Mouse (Mus musculus): ENCODE measurements around the gene Zfr2. TPM values are rescaled to one million over a fixed set of nuclear protein-coding genes. Genes with fewer than 3 reads are reported as not detected.
"Not testable (repeated sequence)": the region's sequence is repeated elsewhere in the genome, so short reads cannot be mapped to it uniquely, and the experiment has no call there.

Gene Zfr2
- polyA plus RNA-seq, 1 experiment = 93.1 TPM

DNA sequence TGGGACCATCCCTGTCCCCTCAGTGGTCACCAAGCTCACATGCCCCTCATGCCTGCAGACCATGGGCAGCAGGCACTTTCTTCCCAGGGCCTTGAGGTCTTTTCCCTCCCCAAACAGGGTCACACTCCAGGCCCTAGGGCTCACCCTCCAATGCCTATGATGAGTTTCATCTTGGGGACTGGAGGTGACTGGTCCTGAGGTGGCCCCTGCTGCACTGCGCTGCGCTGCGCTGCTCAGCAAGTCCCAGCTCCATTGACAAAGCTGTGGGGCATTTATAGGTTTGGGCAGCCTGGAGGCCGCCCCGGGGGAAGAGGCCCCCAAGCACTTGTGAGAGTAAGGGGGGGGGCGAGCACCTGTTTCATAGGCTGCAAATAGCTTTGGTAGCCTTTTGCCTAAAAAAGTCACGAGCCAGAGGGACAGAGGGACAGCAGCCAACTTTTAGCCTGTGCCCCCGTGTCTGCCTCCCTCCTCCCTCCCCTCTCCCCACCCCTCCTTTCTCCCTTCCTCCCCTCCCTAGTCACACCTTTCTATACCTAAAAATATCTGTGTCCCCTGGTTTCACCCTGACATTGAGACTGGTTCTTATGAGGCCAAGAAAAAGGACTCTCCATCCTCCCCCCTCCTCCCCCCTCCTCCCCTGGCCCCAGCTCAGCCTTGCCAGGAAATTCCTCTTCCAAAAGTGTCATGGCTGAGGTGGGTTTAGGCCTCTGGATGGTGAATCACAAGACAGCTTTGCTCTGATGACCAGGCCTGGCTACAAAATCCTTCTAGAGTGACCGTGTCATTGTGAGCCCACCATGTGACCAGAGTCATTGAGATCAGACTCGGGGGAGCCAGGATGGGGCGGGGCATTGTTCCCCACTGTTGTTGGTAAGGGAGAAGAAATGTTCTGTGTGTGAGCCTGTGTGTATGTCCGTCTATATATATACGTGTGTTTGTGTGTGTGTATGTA is 30.9 kb upstream of the Zfr2 start, which contains the start of gene Nmrk2:
TSS of gene Nmrk2 (minus strand) at position 245 of the 952 bp plus-strand sequence.
- TF ChIP-seq CTCF (IDR thresholded peaks at IDR 0.05; ENCODE audit: extremely low read depth, insufficient read depth, low read length) (no peak), POLR2A (IDR thresholded peaks at IDR 0.05; ENCODE audit: extremely low read depth, insufficient read depth, low read length) (no peak)
- Histone ChIP-seq H3K4me1 (ENCODE audit: control insufficient read depth, insufficient read depth, low read length) (no peaks in the 10 kb centered on the region), H3K27ac (ENCODE audit: insufficient read depth, low read length) (no peak within 1 kb of the TSS), H3K4me3 (ENCODE audit: insufficient read depth, low read length) (no peak within 1 kb of the TSS)

DNA sequence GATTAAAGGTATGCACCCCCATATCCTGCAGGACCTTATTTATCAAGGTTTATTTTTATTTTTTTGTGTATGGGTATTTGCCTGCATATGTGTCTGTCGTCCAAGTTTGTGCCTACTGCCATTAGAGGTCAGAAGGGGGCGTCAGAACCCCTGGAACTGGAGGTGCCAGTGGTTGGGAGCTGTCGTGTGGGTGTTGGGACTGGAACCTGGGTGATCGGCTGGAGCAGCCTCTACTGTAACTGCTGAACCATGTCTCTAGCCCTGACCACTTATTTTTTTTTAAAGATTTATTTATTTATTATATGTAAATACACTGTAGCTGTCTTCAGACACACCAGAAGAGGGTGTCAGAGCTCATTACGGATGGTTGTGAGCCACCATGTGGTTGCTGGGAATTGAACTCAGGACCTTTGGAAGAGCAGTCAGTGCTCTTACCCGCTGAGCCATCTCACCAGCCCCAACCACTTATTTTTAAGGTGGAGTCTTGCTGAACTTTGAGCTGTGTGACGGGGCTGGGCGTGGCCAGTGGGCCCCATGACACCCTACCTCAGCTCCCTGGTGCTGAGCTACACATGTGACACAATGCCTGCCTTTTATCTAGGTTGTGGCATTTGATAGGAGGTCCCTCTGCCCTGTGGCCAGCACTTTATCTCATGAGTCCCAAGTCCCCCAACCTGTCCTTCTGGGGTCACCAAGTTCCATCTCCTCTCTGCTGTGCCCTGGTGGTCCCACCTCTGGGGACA is 29.8 kb upstream of the Zfr2 start:
- TF ChIP-seq POLR2A (IDR thresholded peaks at IDR 0.05; ENCODE audit: extremely low read depth, insufficient read depth, low read length) (no peak), CTCF (IDR thresholded peaks at IDR 0.05; ENCODE audit: extremely low read depth, insufficient read depth, low read length) (0 out of 2 replicates have a peak, but pooled peaks have one; percentile 1)
- no peaks in the 10 kb centered on the region for H3K4me1 ChIP-seq (ENCODE audit: control insufficient read depth, insufficient read depth, low read length)
- H3K27ac ChIP-seq (ENCODE audit: insufficient read depth, low read length) = no peak overlapping the region
- H3K4me3 ChIP-seq (ENCODE audit: insufficient read depth, low read length) = no peak overlapping the region

DNA sequence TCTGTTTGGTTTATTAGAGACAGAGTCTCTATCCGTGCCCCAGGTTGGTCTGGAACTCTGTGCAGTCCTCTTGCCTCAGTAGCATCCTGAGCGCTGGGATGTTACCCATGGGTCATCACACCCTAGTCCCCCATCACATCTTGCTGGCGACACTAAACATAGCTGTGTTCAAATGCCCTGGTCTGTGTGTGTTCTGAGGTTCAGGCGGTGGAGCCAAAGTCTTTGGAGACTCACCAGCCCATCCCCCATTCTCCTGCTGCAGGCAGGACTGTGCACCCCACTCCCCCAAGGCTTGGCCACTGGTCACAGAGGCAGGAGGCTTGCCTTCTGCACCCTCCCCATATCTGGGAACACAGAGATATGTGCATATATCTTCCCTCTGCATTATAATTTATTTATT is 28.8 kb upstream of the Zfr2 start:
- H3K4me3 ChIP-seq (ENCODE audit: insufficient read depth, low read length) = no peak overlapping the region
- no peak for TF ChIP-seq CTCF (IDR thresholded peaks at IDR 0.05; ENCODE audit: extremely low read depth, insufficient read depth, low read length)
- TF ChIP-seq POLR2A (IDR thresholded peaks at IDR 0.05; ENCODE audit: extremely low read depth, insufficient read depth, low read length) = no peak; the same call in 1 of the 2 replicates
- H3K4me1 ChIP-seq (ENCODE audit: control insufficient read depth, insufficient read depth, low read length) = no peaks in the 10 kb centered on the region
- H3K27ac ChIP-seq (ENCODE audit: insufficient read depth, low read length) = no peak overlapping the region

DNA sequence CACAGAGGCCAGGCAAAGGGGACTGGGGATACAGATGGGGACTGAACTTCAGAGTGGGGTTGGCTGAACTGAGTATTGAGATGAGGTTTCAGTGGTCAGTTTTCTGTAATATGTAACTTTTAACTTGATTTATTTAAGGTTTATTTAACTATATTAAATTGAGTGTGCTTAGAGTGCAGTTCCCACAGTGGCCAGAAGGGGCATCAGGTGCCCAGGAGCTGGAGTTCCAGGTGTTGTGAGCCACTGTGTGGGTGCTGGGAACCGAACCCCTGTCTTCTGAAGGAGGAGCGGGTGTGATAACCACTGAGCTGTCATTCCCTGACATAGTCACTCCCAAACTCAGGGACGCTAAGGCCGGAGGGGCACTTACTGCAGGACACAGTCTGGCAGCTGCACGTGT is 22.8 kb upstream of the Zfr2 start:
- H3K4me1 ChIP-seq (ENCODE audit: control insufficient read depth, insufficient read depth, low read length) = no peaks in the 10 kb centered on the region
- H3K4me3 ChIP-seq (ENCODE audit: insufficient read depth, low read length) = no peak overlapping the region
- 0 out of 2 replicates have a peak, but pooled peaks have one; percentile 9 for TF ChIP-seq CTCF (IDR thresholded peaks at IDR 0.05; ENCODE audit: extremely low read depth, insufficient read depth, low read length)
- TF ChIP-seq POLR2A (IDR thresholded peaks at IDR 0.05; ENCODE audit: extremely low read depth, insufficient read depth, low read length) = no peak
- H3K27ac ChIP-seq (ENCODE audit: insufficient read depth, low read length) = no peak overlapping the region

DNA sequence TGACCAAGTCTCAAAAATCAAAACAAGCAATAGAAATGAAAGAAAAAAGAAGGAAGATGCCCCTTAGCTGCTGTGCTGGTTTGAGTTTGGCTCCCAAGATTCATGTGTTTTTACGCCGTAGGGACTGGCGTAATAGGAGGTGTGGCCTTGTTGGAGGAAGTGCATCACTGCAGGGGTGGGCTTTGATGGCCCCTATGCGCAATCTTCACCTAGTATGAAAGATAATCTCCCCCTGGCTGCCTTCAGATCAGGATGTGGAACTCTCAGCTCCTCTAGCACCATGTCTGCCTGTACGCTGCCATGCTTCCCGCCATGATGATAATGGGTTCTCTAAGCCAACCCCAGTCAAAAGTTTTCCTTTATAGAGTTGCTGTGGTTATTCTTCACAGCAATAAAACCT is 16.7 kb upstream of the Zfr2 start:
- no peak overlapping the region for H3K27ac ChIP-seq (ENCODE audit: insufficient read depth, low read length)
- H3K4me1 ChIP-seq (ENCODE audit: control insufficient read depth, insufficient read depth, low read length) = no peaks in the 10 kb centered on the region
- no peak overlapping the region for H3K4me3 ChIP-seq (ENCODE audit: insufficient read depth, low read length)
- TF ChIP-seq POLR2A (IDR thresholded peaks at IDR 0.05; ENCODE audit: extremely low read depth, insufficient read depth, low read length) (no peak), CTCF (IDR thresholded peaks at IDR 0.05; ENCODE audit: extremely low read depth, insufficient read depth, low read length) (no peak)

GRCm38 (mm10) chr10:81216810-81217209 is 16.1 kb upstream of the Zfr2 start:
- H3K4me3 ChIP-seq (ENCODE audit: insufficient read depth, low read length) = no peak overlapping the region
- H3K4me1 ChIP-seq (ENCODE audit: control insufficient read depth, insufficient read depth, low read length) = no peaks in the 10 kb centered on the region
- TF ChIP-seq POLR2A (IDR thresholded peaks at IDR 0.05; ENCODE audit: extremely low read depth, insufficient read depth, low read length) = no peak
- no peak for TF ChIP-seq CTCF (IDR thresholded peaks at IDR 0.05; ENCODE audit: extremely low read depth, insufficient read depth, low read length)
- H3K27ac ChIP-seq (ENCODE audit: insufficient read depth, low read length) = no peak overlapping the region

GRCm38 (mm10) chr10:81217267-81217666 is 15.7 kb upstream of the Zfr2 start:
- peak; percentile 45 for TF ChIP-seq CTCF (IDR thresholded peaks at IDR 0.05; ENCODE audit: extremely low read depth, insufficient read depth, low read length)
- H3K4me3 ChIP-seq (ENCODE audit: insufficient read depth, low read length); H3K27ac ChIP-seq (ENCODE audit: insufficient read depth, low read length); H3K4me1 ChIP-seq (ENCODE audit: control insufficient read depth, insufficient read depth, low read length): not testable (repeated sequence)

GRCm38 (mm10) chr10:81217964-81218363 is 15.0 kb upstream of the Zfr2 start:
- TF ChIP-seq CTCF (IDR thresholded peaks at IDR 0.05; ENCODE audit: extremely low read depth, insufficient read depth, low read length) (peak; percentile 80), POLR2A (IDR thresholded peaks at IDR 0.05; ENCODE audit: extremely low read depth, insufficient read depth, low read length) (no peak)
- Histone ChIP-seq H3K27ac (ENCODE audit: insufficient read depth, low read length) (no peak overlapping the region), H3K4me3 (ENCODE audit: insufficient read depth, low read length) (no peak overlapping the region), H3K4me1 (ENCODE audit: control insufficient read depth, insufficient read depth, low read length) (no peaks in the 10 kb centered on the region)

DNA sequence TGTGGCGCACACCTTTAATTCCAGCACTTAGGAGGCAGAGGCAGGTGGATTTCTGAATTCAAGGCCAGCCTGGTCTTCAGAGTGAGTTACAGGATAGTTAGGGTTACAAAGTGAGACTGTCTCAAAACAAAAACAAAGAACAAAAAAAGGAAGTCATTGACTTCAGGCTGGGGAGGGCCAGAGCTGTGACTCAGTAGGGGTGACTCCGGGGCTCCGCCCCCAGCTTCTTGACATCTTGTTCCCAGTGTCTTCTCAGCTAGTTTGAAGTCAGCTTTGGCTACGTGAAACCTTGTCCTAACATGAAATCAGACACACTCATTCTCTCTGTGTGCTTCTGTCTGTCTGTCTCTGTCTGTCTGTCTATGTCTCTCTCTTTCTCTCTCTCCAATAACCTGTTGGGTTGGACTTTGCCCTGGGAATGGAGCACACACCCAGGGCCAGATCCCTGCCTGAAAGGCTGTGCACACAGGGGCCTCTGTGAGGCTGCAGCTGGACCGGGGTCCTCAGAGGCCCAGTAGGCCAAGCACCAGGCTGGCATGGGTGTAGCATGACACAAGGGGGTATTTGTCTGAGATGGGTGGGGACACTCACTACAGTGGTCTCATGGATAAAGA is 11.4 kb upstream of the Zfr2 start:
- no peak overlapping the region for H3K4me3 ChIP-seq (ENCODE audit: insufficient read depth, low read length)
- TF ChIP-seq POLR2A (IDR thresholded peaks at IDR 0.05; ENCODE audit: extremely low read depth, insufficient read depth, low read length) = no peak
- TF ChIP-seq CTCF (IDR thresholded peaks at IDR 0.05; ENCODE audit: extremely low read depth, insufficient read depth, low read length) = no peak
- no peaks in the 10 kb centered on the region for H3K4me1 ChIP-seq (ENCODE audit: control insufficient read depth, insufficient read depth, low read length)

DNA sequence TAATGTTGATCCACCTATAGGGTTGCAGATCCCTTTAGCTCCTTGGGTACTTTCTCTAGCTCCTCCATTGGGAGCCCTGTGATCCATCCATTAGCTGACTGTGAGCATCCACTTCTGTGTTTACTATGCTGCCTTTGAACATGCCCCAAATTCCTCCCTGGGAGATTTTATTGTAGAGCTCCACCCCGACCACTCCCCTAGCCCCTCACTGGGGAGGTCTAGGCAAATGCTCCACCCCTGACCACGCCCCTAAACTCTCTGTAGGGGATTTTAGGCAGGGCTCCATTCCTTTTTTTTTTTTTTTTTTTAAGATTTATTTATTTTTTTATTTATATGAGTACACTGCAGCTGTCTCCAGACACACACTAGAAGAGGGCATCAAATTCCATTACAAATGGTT is 9.2 kb upstream of the Zfr2 start:
- H3K4me1 ChIP-seq (ENCODE audit: control insufficient read depth, insufficient read depth, low read length); H3K27ac ChIP-seq (ENCODE audit: insufficient read depth, low read length); H3K4me3 ChIP-seq (ENCODE audit: insufficient read depth, low read length): not testable (repeated sequence)

More for the DNA sequence above, 11.4 kb upstream of the Zfr2 start:
- no peak overlapping the region for H3K27ac ChIP-seq (ENCODE audit: insufficient read depth, low read length)
